In genomic region chr6:83866954-83867597, GRCm38 (mm10) we compare ENCODE assay signal across 8 mouse cellular contexts. TPM values are rescaled to one million over a fixed set of nuclear protein-coding genes. Genes with fewer than 3 reads are reported as not detected.
DNase-seq lines count a peak whose midpoint lies in the region; ATAC-seq and TF ChIP-seq lines count a peak whose summit lies in the region.

Gene Zfp638 (plus strand): TSS chr6:83867109.

- 0 out of 2 replicates have a peak, but pooled peaks cover 3% of the 10 kb centered on the region for H3K4me1 ChIP-seq in heart, embryonic 11.5 days (ENCODE audit: control insufficient read depth, insufficient read depth, low read length)
- H3K4me1 ChIP-seq in kidney, embryonic 16.5 days (ENCODE audit: insufficient read depth, low read length) = peaks cover 10% of the 10 kb centered on the region; the same call in 1 of the 2 replicates
- H3K4me1 ChIP-seq in liver, adult 2 months (ENCODE audit: control insufficient read depth, insufficient read depth, low read length) = no peaks in the 10 kb centered on the region; the same call in 1 of the 2 replicates

- ATAC-seq in erythroblast, adult 5-6 weeks (replicated peaks; ENCODE audit: low FRiP score, poor library complexity, severe bottlenecking) = peak; percentile 97
- ATAC-seq in heart, embryonic 11.5 days (replicated peaks; ENCODE audit: insufficient number of reproducible peaks, low FRiP score, low TSS enrichment) = peak; percentile 92
- peak; percentile 98 for ATAC-seq in kidney, embryonic 16.5 days (ENCODE audit: low FRiP score, low TSS enrichment)

- peak within 1 kb of the TSS; percentile 99 for H3K4me2 ChIP-seq in heart, embryonic 11.5 days
- H3K4me2 ChIP-seq in kidney, embryonic 16.5 days (replicated peaks; ENCODE audit: low read depth, low read length) = peak within 1 kb of the TSS; percentile 98
- H3K4me2 ChIP-seq in myocyte (ENCODE audit: low read depth) = peak within 1 kb of the TSS; percentile 99

- no peaks in the 10 kb centered on the region for H3K36me3 ChIP-seq in heart, embryonic 11.5 days (ENCODE audit: control insufficient read depth, insufficient read depth, low read length)
- H3K36me3 ChIP-seq in kidney, embryonic 16.5 days (ENCODE audit: insufficient read depth, low read length) = no peaks in the 10 kb centered on the region
- H3K36me3 ChIP-seq in liver, adult 2 months (ENCODE audit: control insufficient read depth, insufficient read depth, low read length) = no peaks in the 10 kb centered on the region
- no peaks in the 10 kb centered on the region for H3K36me3 ChIP-seq in myocyte (ENCODE audit: control insufficient read depth, insufficient read depth)
- no peaks in the 10 kb centered on the region for H3K36me3 ChIP-seq in splenic B cell, adult 2 months (ENCODE audit: control insufficient read depth, insufficient read depth, low read length, poor library complexity, severe bottlenecking)

- under 1% methylated on average over 50 of the region's 50 CpGs for WGBS in heart, embryonic 11.5 days (ENCODE audit: insufficient replicate concordance)
- under 1% methylated on average over 50 of the region's 50 CpGs for WGBS in kidney, embryonic 16.5 days
- under 1% methylated on average over 50 of the region's 50 CpGs for WGBS in liver, adult 2 months

- H3ac ChIP-seq in myocyte (ENCODE audit: control insufficient read depth, insufficient read length) = no peak within 1 kb of the TSS

- no peak for TF ChIP-seq CTCF in liver, adult 2 months (IDR thresholded peaks at IDR 0.05; ENCODE audit: low read depth, low read length)

- H3K27me3 ChIP-seq in heart, embryonic 11.5 days (ENCODE audit: control insufficient read depth, insufficient read depth, low read length) = no peaks in the 10 kb centered on the region
- peaks cover 3% of the 10 kb centered on the region; the same call in 1 of the 2 replicates for H3K27me3 ChIP-seq in kidney, embryonic 16.5 days (ENCODE audit: insufficient read depth, low read length)
- no peaks in the 10 kb centered on the region for H3K27me3 ChIP-seq in liver, adult 2 months (ENCODE audit: control insufficient read depth, insufficient read depth, low read length)
- peaks cover 11% of the 10 kb centered on the region for H3K27me3 ChIP-seq in myocyte (ENCODE audit: control insufficient read depth, insufficient read depth, insufficient read length)
- H3K27me3 ChIP-seq in splenic B cell, adult 2 months (ENCODE audit: control insufficient read depth, insufficient read depth, low read length, poor library complexity, severe bottlenecking) = no peaks in the 10 kb centered on the region

- TF ChIP-seq POLR2A in liver, adult 2 months (IDR thresholded peaks at IDR 0.05; ENCODE audit: extremely low read depth, insufficient read depth, low read length) = 0 out of 2 replicates have a peak, but pooled peaks have one; percentile 21
- no peak for TF ChIP-seq POLR2A in myocyte (IDR thresholded peaks at IDR 0.05; ENCODE audit: insufficient read length, low read depth)

- no peaks in the 10 kb centered on the region for H3K9me3 ChIP-seq in heart, embryonic 11.5 days (replicated peaks; ENCODE audit: control insufficient read depth, low read length)
- H3K9me3 ChIP-seq in kidney, embryonic 16.5 days (ENCODE audit: low read length) = no peaks in the 10 kb centered on the region

- H3K4me3 ChIP-seq in heart, embryonic 11.5 days (ENCODE audit: low read depth, low read length) = peak within 1 kb of the TSS; percentile 71
- H3K4me3 ChIP-seq in kidney, embryonic 16.5 days (ENCODE audit: low read length) = peak within 1 kb of the TSS; percentile 72
- peak within 1 kb of the TSS; percentile 64 for H3K4me3 ChIP-seq in liver, adult 2 months (ENCODE audit: insufficient read depth, low read depth, low read length)
- H3K4me3 ChIP-seq in myocyte = peak within 1 kb of the TSS; percentile 13

- H3K9ac ChIP-seq in heart, embryonic 11.5 days (ENCODE audit: low read depth, low read length) = peak within 1 kb of the TSS; percentile 70
- peak within 1 kb of the TSS; percentile 65 for H3K9ac ChIP-seq in kidney, embryonic 16.5 days (replicated peaks; ENCODE audit: low read length)
- peak within 1 kb of the TSS; percentile 51 for H3K9ac ChIP-seq in liver, adult 2 months (ENCODE audit: low read depth, low read length)

- H3K27ac ChIP-seq in heart, embryonic 11.5 days (ENCODE audit: low read depth, low read length) = peak within 1 kb of the TSS; percentile 75
- H3K27ac ChIP-seq in kidney, embryonic 16.5 days (ENCODE audit: low read length) = no peak within 1 kb of the TSS
- H3K27ac ChIP-seq in liver, adult 2 months (replicated peaks; ENCODE audit: insufficient read depth, low read depth, low read length) = peak within 1 kb of the TSS; percentile 32

- DNase-seq in B cell, adult 2 months = peak; percentile 94 to 95
- peak; percentile 94 for DNase-seq in brain, adult 2 months (ENCODE audit: low read depth, low spot score)
- DNase-seq in liver, adult 2 months (ENCODE audit: extremely low read depth, low read depth, low spot score) = peak; percentile 71
- peak; percentile 90 for DNase-seq in splenic B cell, adult 2 months (ENCODE audit: low read depth, low spot score)

- H3K79me2 ChIP-seq in liver, adult 2 months (ENCODE audit: control insufficient read depth, insufficient read depth, low read length) = no peaks in the 10 kb centered on the region
- no peaks in the 10 kb centered on the region for H3K79me2 ChIP-seq in myocyte (ENCODE audit: control insufficient read depth, insufficient read depth)

TF ChIP-seq in myocyte, 11 proteins besides CTCF, POLR2A, EP300 and RAD21:
- TF ChIP-seq MAX (IDR thresholded peaks at IDR 0.05; ENCODE audit: low read depth) = no peak
- TF ChIP-seq E2F4 (IDR thresholded peaks at IDR 0.05; ENCODE audit: insufficient read depth) = peak; percentile 59

RNA-seq across cellular contexts. Expression of gene Zfp638, which starts in this region (rescaled TPM):
- total RNA-seq in erythroblast, adult 5-6 weeks (2015; ENCODE audit: low replicate concordance) = 34.9 and 82.2 TPM in 2 replicates
- 82.6 and 96.5 TPM in 2 replicates for total RNA-seq in erythroblast, adult 5-6 weeks (2017; ENCODE audit: low replicate concordance)
- polyA plus RNA-seq in heart, embryonic 11.5 days (2014; fragmentation: Nextera tagmentation; extraction: Ambion mirVana) = 54.0 and 59.5 TPM in 2 replicates
- 48.4 and 58.8 TPM in 2 replicates for polyA plus RNA-seq in kidney, embryonic 16.5 days (2015; fragmentation: Nextera tagmentation; extraction: Ambion mirVana)
- 39.5 and 47.0 TPM in 2 replicates for total RNA-seq in liver, adult 2 months (2014; rRNA removed)
- polyA plus RNA-seq in liver, adult 2 months (2012; rRNA removed) = 4.4 and 5.0 TPM in 2 replicates
- 6.0 TPM for polyA plus RNA-seq in myocyte (2012; fragmentation: generic; extraction: Trizol)

Comparison
In these comparisons a context has a peak if more than half of its experiments do, and no peak if none do; other contexts are left out.
1. H3K4me3 ChIP-seq: peak in every context shown above with its lines; median percentile 72 in kidney, embryonic 16.5 days; 71 in heart, embryonic 11.5 days; 64 in liver, adult 2 months; 13 in myocyte.